Mouse (Mus musculus) MEL (cell line): ENCODE measurements around the gene Ilf2.

Source experiments
- CTCF ChIP-seq, 3 experiments: IDR thresholded peaks in 2 of 3; conservative IDR thresholded peaks in 1 of 3; 2 replicates each; pipeline ENCODE4 v1.5.1; 2011 to 2012; ENCODE audit warnings: low read length in 3 of 3, low read depth in 2 of 3, mild to moderate bottlenecking in 2 of 3, improper control_type of control experiment in 1 of 3, inconsistent platforms in 1 of 3, mixed read lengths in 1 of 3, moderate library complexity in 1 of 3; ENCODE audit not compliant: control insufficient read depth in 1 of 3, insufficient read depth in 1 of 3, poor library complexity in 1 of 3, severe bottlenecking in 1 of 3
- GATA1 ChIP-seq: IDR thresholded peaks from 2 replicates; pipeline ENCODE4 v1.6.1; 2011; ENCODE audit warnings: low read depth, low read length, improper control_type of control experiment
- MAFK ChIP-seq: IDR thresholded peaks from 2 replicates; pipeline ENCODE4 v1.6.1; 2011; ENCODE audit warnings: low read depth, mild to moderate bottlenecking, low read length, improper control_type of control experiment, borderline replicate concordance
- POLR2A ChIP-seq, 2 experiments: IDR thresholded peaks; 2 replicates each; pipeline ENCODE4 v1.6.1; 2011 to 2012; ENCODE audit warnings: low read length in 2 of 2, mild to moderate bottlenecking in 2 of 2, control low read depth in 1 of 2, improper control_type of control experiment in 1 of 2, low read depth in 1 of 2, moderate library complexity in 1 of 2; ENCODE audit not compliant: control insufficient read depth in 1 of 2, insufficient read depth in 1 of 2, poor library complexity in 1 of 2
- ZC3H11A ChIP-seq: IDR thresholded peaks from 2 replicates; pipeline ENCODE4 v1.6.1; 2012; ENCODE audit warnings: low read depth, mild to moderate bottlenecking, inconsistent platforms, low read length, improper control_type of control experiment

GRCm38 (mm10) chr3:90509747-90510123 is 33.8 kb downstream of the Ilf2 start:
- TF ChIP-seq POLR2A (IDR thresholded peaks at IDR 0.05; ENCODE audit: control insufficient read depth in 1 of 2, insufficient read depth in 1 of 2, low read depth in 1 of 2, low read length in 2 of 2, poor library complexity in 1 of 2): no peak
- TF ChIP-seq CTCF (IDR thresholded peaks at IDR 0.05 in 2 of 3, conservative IDR thresholded peaks at IDR 0.05 in 1 of 3; ENCODE audit: control insufficient read depth in 1 of 3, insufficient read depth in 1 of 3, low read depth in 2 of 3, low read length in 3 of 3, poor library complexity in 1 of 3, severe bottlenecking in 1 of 3): no peak
- no peak for TF ChIP-seq ZC3H11A
- TF ChIP-seq GATA1: no peak
- TF ChIP-seq MAFK: no peak
